Mouse (Mus musculus) splenic B cell, adult 2 months (primary cell): Measurements from ENCODE around the gene Irak2.

Source experiments
- DNase-seq: peaks from one replicate; pipeline ENCODE4 v3.0.0-alpha.2; 2011; ENCODE audit warnings: low read depth, low spot score
- H3K27me3 ChIP-seq: 2 replicates; pipeline ENCODE4 v1.6.1; 2012; ENCODE audit warnings: mild to moderate bottlenecking, low read length, moderate library complexity, mixed read lengths; ENCODE audit not compliant: control insufficient read depth, poor library complexity, insufficient read depth, severe bottlenecking
- H3K36me3 ChIP-seq: 2 replicates; pipeline ENCODE4 v1.6.1; 2012; ENCODE audit warnings: mild to moderate bottlenecking, low read length, moderate library complexity, mixed read lengths; ENCODE audit not compliant: control insufficient read depth, poor library complexity, insufficient read depth, severe bottlenecking

Gene Irak2

DNA sequence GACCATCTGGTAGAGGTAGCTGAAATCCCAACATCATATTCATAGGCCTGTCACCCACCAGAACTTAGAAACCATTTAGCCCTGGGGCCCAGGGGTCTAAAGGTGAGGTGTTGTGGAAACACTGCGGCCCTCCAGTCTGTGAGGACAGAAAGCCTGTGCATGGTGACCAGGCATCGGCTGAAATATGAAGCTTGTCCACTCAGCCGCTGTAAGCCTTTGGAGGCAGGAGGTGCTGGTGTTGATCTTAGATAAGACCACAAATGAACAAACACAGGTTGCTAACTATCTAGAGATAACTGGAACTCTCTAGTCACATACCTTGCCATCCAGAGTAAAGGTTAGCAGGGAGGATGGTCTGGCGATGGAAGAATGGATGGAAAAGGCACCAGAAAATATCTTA, 82.8 kb downstream of the Irak2 start:
- no peak for DNase-seq
- Histone ChIP-seq H3K36me3 (peaks cover 8% of the 10 kb centered on the region), H3K27me3 (no peaks in the 10 kb centered on the region)

DNA sequence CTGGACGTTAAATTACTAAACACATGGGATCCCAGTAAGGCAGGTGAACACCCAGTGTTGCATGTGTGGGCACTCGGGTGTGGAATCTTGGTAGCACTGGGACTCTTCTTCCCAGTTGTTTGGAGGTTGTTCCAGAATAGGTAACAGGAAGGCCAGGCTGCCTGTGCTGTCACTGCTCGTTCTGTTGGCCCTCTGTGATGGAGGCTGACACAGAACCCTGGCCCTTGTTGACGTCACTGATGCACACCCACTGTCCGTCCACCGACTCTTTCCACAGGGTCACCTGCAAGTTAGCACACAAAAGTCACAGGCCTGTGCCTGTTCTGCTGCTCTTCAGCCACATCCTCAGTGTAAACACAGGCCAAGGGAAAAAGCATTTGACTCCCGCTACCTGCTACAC, 89.9 kb downstream of the Irak2 start:
- H3K36me3 ChIP-seq, result peaks cover 29% of the 10 kb centered on the region
- DNase-seq, result no peak
- H3K27me3 ChIP-seq, result no peaks in the 10 kb centered on the region

DNA sequence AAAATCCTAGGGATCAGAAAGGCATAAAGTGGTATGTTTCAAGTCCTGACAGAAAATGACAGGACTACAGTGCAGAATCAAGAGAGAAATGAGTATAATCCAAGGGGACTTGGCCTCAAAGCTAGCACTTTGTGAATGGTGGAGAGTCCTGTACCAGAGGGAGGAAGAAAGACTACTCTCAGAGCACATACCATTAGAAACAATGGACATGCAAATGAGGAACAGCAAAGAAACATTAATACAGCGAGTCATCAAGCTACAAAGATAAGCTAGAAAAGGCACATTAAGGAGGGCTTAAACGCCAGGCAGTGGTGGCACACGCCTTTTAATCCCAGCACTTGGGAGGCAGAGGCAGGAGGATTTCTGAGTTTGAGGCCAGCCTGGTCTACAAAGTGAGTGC, 93.0 kb downstream of the Irak2 start:
- no peaks in the 10 kb centered on the region for H3K27me3 ChIP-seq
- no peak for DNase-seq
- H3K36me3 ChIP-seq, result peaks cover 27% of the 10 kb centered on the region

DNA sequence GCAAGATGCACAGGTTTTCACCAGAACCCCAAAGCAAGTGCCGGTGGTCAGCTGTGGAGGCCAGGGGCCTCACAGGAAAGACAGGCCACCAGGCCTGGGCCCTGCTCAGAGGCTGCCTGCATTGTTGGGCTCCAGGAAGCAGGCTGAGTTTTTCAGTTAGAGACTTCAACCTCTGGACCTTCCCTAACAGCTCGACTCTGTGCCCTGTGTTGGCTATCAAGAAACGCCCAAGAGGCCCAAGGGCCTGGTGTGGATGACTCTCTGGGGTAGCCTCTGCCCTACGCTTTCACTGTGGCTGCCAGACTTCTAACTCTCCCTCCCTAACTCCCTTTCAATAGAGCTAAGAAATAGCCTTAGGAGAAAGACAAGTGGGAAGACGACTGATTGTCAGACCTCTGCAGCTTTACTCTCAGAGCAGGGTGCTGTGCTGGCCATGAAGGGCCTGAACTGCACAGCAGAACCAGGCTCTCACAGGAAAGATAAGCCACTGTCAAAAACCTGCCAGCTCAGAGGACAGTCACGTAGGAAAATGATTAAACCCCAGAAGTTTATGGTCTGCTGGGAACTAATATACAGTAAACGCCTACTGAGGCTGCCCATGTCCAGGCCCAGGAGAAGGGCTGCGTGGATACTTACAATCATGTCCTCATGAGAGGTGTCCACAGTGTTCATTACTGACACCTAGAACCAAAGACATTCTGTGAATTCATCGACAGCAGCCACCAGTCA, 99.2 kb downstream of the Irak2 start:
- H3K36me3 ChIP-seq, result peaks cover 8% of the 10 kb centered on the region
- no peaks in the 10 kb centered on the region for H3K27me3 ChIP-seq
- DNase-seq, result no peak

DNA sequence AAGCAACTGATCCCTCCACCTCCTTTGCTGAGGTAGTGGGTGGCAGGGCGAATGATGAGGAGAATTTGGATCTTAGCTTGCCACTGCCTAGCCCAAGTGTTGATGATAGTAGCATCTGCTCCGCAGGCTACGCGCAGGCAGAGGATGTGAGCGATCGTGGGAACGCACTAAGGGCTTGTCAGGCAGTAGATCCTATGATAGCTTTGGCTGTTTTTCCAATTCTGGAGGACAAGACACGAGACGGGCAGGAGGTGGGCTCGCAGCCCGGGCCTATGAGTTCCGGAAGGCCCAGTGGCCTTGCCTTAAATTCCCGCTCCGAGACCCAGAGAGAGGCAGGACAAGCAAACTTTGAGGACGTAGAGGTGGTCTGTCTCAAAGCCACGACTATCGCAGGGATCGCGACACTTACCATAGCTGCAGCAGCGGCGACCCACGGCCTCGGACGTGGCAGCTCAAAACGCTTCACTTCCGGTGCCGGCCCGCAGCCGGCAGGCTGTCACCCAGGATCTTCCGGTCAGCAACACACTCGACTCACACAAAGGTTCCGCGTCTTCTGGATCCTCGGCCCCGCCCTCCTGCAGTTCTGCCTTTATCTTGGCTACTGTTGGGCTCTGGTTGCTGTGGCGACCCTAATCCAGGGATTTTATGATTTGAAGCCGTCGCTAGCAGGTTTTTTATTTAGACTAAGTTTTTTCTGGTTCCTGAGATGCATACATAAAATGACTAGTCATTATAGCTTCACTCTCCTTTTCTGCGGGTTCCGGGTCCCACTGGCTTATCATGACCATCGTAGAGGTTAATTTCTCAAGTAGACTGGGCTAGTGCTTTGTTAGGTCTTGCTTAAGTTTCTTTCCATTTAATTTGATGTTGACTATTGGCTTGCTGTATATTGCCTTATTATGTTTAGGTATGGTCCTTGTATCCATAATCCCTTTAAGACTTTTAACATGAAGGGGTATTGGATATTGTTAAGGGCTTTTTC, 102.3 kb downstream of the Irak2 start, which contains the start of gene Sec13:
Gene Sec13 (minus strand): TSS at position 508 of the 982 bp plus-strand sequence.
- no peaks in the 10 kb centered on the region for H3K27me3 ChIP-seq
- peak; percentile 89 for DNase-seq
- peaks cover 2% of the 10 kb centered on the region for H3K36me3 ChIP-seq

DNA sequence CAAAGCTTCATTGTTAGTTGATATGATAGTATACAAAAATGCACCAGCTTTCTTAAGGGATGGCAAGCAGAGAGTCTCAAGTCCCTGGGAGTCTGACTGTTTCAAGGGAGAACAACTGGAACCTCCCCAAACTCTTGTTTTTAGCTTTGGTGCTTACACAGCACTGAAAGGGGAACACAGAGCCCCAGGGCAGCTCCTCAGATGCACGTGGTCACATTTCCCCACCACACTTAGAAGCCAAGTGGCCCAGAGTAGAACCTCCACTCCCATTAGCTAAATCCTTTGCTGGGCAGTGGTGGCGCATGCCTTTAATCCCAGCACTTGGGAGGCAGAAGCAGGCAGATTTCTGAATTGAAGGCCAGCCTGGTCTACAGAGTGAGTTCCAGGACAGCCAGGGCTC, 103.2 kb downstream of the Irak2 start:
- DNase-seq, result no peak
- Histone ChIP-seq H3K27me3 (no peaks in the 10 kb centered on the region), H3K36me3 (no peaks in the 10 kb centered on the region)

DNA sequence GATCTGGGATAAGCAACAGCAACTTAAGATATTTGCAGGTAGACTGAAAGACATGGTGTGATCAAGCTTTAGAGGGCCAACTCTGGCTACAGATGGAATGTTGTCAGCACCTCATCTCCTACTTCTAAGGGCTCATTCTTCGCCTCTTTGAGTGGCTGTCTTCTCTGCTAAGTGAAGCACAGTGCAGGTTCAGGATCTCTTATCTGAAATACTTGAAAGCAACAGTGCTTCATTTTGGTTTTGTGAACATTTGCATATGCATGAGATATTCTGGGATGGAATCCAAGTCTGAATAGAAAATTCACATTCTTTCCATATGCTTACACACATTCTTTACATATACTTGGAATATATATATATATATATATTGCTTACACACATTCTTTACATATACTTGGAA, 104.1 kb downstream of the Irak2 start:
- DNase-seq, result no peak
- H3K36me3 ChIP-seq, result no peaks in the 10 kb centered on the region
- H3K27me3 ChIP-seq, result no peaks in the 10 kb centered on the region

DNA sequence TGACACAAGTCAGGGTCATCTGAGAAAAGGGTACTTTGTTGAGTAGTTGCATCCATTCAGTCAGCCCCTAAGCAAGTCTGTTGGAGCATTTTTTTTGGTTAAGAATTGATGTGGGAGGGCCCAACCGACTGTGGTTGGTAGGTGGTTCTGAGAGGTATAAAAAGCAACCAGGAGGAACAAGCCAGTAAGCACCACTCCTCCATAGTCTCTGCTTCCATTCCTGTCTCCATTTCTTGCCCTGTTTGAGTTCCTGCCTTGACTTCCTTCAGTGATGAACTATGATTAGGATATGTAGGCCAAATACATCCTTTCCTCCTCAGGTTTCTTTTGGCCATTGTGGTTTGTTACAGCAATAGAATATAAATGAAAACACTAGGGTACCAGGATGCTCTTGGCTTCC, 104.8 kb downstream of the Irak2 start:
- DNase-seq, result no peak

More for the DNA sequence above, 104.8 kb downstream of the Irak2 start:
- Histone ChIP-seq H3K36me3 (no peaks in the 10 kb centered on the region), H3K27me3 (no peaks in the 10 kb centered on the region)
